Mouse (Mus musculus) left cerebral cortex, postnatal 10 days (tissue): ENCODE measurements around the gene Purb. TPM values are rescaled to one million over a fixed set of nuclear protein-coding genes. Genes with fewer than 3 reads are reported as not detected.
"Not testable (repeated sequence)": the region's sequence is repeated elsewhere in the genome, so short reads cannot be mapped to it uniquely, and the experiment has no call there.

Source experiments
- DNase-seq, 2 experiments: peaks; one replicate each; pipeline ENCODE4 v3.0.0; 2021 to 2022; ENCODE audit warnings: low spot score in 2 of 2, mixed read lengths in 1 of 2; ENCODE audit errors: extremely low spot score in 1 of 2
- intact Hi-C: fragments of 180-260 bp; cut with DNase I; formaldehyde crosslinking; loops from one replicate; pipeline ENCODE4 v1.15.1; 2025
- total RNA-seq, 2 experiments: library from RNA; stranded (reverse); gene quantifications; 2 replicates each; pipeline ENCODE4 v1.2.3; 2021

The Purb gene
- total RNA-seq, 2 experiments from 2014 or later, result 276 to 277 TPM

- no peak for DNase-seq
- intact Hi-C loops, result loop anchor here (10.0 kb wide), 1 partner anchor 122 kb away; no protein-coding TSS in a partner anchor
Measured at GRCm38 (mm10) chr11:6463159-6463837, 12.4 kb downstream of the Purb start.

DNA sequence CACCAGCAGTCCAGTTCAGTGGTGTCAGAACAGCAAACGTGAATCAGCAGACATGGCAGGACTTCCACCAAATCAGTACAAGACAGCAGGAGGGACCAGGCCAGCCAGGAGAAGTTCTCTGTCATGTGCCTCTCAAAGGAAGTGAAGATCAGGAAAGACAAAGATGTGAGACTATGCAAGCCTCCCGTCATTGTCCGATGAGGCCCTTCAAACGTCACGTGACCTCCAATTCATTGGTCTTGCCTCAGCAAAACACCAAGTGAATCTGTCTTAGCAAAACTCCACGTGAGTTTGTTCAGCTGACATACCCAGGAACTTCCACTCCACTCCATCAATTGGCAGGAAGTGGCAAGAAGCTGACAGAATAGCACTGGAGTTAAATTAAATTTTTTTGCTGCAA is 19.6 kb downstream of the Purb start:
- DNase-seq, result no peak
- intact Hi-C loops, result no loop called here

DNA sequence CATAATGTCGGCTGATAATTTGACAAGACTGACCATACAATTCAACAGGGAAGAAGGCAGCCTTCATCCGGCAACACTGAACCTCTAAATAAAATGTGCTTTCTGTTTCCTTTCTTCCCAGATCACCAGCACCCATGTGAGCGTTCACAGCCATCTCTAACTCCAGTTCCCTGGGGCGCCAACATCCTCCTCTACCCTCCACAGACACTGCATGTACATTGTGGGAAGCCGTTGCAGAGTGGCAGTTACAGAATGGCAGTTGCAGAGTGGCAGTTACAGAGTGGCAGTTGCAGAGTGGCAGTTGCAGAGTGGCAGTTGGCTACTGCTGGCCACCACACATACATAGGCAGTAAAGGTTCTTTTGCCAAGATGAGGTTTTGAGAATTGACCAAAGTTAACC is 27.6 kb downstream of the Purb start:
- intact Hi-C loops, DNase-seq: not testable (repeated sequence)

DNA sequence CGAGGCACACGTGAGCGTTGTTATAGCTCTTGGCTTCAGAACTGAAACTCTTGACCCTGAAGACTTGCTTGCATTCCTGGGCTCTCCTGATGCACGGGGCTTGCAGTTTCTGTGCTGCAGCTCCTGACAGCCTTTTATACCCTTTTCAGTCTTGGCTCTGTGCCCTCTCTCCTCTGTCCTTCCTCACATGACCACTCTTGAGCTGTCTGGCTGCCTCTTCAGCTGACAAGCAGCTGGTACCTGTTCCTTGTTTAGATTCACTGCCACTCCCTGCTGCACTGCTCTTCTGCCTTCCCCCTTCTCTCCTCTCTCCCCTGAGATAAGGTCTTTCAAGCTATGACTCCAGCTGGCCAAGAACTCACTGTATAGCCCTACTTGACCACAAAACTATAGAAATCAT is 28.2 kb downstream of the Purb start:
- no peak for DNase-seq
- intact Hi-C loops, result no loop called here

DNA sequence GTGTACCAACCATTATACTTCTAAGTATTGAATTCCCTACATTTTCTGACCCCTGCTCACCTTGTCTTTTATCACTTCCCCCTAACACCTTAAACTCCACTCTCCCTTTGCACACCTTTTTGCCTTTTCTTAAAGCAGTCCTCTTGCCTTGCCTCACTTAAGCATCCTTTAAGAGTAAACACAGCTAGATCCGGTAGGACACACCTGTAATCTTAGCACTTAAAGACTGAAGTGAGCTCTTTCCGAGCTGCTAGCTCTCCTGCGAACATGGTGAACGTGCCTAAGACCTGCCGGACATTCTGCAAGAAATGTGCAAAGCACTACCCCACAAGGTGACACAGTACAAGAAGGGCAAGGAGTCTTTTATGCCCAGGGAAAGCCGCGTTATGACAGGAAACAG is 29.8 kb downstream of the Purb start:
- intact Hi-C loops, result no loop called here

DNA sequence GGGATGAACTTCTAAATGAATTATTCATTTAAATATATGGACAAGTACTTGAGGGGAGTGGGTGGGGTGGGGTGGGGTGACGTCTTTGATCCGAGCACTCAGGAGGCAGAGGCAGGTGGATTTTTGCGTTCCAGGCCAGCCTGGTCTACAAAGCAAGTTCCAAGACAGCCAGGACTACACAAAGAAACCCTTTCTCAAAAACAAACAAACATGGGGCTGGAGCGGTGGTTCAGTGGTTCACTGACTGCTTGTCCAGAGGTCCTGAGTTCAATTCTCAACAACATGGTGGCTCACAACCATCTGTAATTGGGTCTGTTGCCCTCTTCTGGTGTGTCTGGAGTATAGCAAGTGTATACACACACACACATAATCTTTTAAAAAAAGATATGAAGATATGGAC is 30.3 kb downstream of the Purb start:
- DNase-seq, result no peak
- intact Hi-C loops, result no loop called here

More for the DNA sequence above, 29.8 kb downstream of the Purb start:
- no peak for DNase-seq

- peak; percentile 99 to 100 for DNase-seq
- intact Hi-C loops, result no loop called here
Measured at GRCm38 (mm10) chr11:6444077-6444853, 31.5 kb downstream of the Purb start, which contains the start of gene H2afv. TSS of gene H2afv (minus strand) at chr11:6444443.

DNA sequence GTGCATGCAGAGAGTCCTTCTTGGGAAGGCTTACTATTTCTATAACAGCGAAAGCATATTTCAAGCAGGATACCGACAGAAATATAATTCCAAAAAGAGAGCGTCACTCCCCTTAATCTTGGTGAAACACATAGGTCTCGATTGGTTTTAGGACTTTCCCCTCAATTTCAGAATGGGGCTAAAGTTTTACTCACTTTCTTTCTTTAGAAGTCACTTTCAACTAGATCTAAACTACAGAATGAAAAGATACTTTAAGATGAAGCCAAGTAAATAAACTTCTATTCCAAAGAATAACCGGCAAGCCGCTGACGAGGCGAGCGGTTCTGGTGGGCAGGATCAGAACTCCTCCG is 32.0 kb downstream of the Purb start:
- no peak for DNase-seq
- intact Hi-C loops, result no loop called here

- no peak for DNase-seq
- intact Hi-C loops, result no loop called here
Measured at GRCm38 (mm10) chr11:6443102-6443501, 32.6 kb downstream of the Purb start.

- intact Hi-C loops, result no loop called here
- DNase-seq, result no peak
Measured at GRCm38 (mm10) chr11:6442566-6442965, 33.2 kb downstream of the Purb start.

DNA sequence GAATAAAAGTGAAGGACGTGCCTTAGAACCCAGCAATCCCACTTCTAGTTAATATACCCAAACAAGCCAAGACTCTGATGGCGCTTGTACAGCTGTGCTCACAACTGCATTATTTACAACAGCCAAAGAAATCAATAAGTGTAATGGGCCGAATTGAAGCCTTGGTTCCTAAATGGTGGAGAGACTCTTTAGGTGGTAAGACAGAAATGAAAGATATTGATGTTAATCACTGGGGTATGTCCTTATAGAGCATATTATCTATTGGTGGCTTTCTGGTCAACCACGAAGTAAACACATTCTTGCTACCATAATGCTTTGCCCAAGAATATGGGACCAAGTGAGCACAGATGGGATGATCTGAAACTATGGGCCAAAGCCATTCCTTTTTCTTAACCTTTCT is 35.5 kb downstream of the Purb start:
- intact Hi-C loops, result no loop called here
- no peak for DNase-seq

DNA sequence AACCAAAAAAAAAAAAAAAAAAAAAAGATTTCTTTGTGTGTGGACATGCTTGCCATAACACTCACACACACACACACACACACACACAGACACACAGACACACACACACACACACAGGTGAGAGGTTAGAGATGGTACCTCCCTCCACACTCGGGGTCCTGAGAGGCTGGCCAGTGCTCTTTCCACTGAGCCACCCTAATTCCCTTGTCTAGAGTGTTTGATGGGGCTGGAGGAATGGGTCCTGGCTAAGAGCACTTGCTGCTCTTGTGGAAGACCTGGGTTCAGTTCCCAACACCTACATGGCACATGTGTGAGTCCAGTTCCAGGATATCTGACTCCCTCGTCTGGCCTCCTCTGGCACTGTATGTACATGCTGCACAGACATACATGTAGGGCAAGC is 38.0 kb downstream of the Purb start:
- no peak for DNase-seq
- intact Hi-C loops, result no loop called here

DNA sequence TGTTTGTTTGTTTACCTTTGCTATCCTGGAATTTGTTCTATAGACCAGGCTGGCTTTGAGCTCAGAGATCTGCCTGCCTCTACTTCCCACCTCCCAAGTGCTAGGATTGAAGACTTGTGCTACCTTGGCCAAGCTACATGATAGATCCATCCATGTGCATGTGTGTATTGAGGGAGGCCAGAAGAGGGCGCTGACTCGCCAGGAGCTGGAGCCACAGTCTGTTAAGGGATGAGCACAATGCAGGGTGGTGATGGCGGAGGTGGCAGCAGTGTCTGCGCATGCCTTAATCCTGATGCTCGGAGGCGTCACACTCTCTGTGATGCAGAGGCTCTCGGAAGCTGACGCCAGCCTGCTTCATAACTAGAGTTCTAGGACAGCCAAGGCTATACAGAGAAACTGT is 39.3 kb downstream of the Purb start:
- DNase-seq, result peak in 1 of 2 experiments; percentile 68
- intact Hi-C loops, result no loop called here

DNA sequence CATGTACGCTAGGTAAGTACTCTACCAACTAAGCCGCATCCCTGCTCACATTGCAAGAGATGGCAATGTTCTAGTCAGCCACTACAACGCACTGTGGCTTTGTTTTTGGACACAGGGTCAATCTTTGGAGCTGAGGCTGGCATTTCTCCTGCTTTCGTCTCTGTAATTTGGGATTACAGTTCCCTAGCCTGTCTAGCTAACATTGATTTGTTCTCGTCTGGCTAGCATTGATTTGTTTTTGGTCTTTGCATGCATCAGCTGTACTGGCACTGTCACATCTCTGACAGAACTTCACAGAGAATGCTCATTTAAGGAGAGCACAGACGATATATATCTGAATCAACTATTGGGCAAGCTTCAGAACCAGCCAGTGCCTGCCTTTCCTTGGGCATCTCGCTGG is 45.5 kb downstream of the Purb start:
- intact Hi-C loops, result no loop called here
- DNase-seq, result no peak

DNA sequence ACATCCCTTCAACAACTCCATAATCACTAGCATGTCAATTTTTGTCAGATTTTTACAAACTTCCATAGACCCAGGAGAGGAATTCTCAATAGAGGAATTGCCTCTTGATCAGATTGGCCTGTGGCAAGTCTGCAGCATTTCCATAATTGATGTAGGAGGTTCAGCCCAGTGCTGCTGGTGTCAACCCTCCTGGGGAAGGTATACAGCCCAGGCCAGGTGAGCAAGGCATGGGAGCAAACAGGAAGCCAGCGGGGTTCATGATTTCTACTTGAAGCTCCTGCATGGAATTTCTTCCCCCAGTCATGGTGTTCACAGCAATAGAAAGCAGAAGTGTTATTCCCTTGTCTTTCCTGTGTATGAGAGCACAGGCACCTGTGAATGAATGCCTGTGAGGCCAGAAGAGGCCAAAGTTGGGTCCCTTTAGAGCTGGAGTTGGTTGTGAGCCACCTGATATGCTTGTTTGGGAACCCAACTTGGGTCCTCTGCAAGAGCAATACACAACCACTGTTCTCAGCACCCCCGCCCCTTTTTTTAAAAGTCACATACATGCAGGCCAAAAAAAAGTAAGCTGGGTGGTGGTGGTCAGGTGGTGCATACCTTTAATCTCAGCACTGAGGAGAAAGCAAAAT is 54.9 kb downstream of the Purb start:
- DNase-seq, result no peak
- intact Hi-C loops, result no loop called here

DNA sequence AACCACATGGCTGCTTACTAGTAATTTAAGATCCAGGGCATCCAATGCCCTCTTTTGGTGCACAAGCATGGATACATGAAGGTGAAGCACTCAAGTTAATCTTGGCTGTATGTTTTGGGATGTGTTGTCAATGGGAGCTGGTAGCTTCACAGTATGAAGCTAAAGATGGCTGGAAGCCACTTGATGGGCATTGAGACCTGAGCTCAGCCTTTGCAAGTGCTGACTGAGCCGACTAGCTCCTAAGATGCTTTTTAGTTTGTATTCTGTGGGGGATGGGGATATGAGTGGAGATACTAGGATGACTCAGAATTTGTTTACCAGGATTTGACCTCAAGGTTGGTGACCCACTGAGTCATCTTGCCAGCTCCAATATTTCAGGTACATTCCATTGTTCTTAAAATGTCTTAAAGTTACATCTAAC is 55.4 kb downstream of the Purb start:
- DNase-seq, result no peak
- intact Hi-C loops, result no loop called here

DNA sequence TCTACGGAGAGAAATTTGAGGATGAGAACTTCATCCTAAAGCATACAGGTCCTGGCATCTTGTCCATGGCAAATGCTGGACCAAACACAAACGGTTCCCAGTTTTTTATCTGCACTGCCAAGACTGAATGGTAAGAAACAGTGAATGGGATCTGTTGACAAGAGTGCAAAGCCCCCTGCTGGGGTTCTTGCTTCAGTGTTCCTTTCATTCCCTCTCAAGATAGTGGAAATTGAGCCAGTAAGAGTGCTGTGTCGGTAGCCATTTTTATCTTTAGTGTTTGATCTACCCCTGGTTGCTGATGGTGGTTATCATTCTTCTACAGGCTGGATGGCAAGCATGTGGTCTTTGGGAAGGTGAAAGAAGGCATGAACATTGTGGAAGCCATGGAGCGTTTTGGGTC is 56.6 kb downstream of the Purb start:
- intact Hi-C loops, DNase-seq: not testable (repeated sequence)

DNA sequence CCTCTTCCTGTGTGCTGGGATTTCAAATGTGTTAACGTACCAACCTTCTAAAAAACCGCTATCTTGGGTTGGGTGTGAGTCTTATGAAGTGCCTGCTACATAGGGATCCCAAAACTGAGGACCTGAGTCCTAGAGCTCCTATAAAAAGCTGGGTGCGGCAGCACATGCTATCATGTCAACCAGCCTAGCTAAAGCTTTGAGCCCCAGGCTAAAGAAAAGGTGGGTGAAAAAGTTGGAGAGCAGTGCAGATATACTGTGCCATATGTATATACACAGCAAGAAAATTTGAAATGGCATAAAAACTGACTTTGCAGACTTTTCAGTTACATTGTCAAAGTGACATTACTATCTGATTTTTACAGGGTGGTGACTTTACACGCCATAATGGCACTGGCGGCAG is 57.0 kb downstream of the Purb start:
- intact Hi-C loops, result no loop called here

More for the DNA sequence above, 57.0 kb downstream of the Purb start:
- no peak for DNase-seq
